Mouse (Mus musculus) MEL-GATA-1-ER (cell line): ENCODE measurements around the gene Pgf.
"Not testable (repeated sequence)": the region's sequence is repeated elsewhere in the genome, so short reads cannot be mapped to it uniquely, and the experiment has no call there.

Experiments
- DNase-seq: peaks from one replicate; pipeline ENCODE4 v3.0.0-alpha.2; 2012; ENCODE audit warnings: low read depth; ENCODE audit errors: extremely low read depth

The Pgf gene

GRCm38 (mm10) chr12:85158801-85159200 lies 18.8 kb downstream of the Pgf start:
- no peak for DNase-seq

DNA sequence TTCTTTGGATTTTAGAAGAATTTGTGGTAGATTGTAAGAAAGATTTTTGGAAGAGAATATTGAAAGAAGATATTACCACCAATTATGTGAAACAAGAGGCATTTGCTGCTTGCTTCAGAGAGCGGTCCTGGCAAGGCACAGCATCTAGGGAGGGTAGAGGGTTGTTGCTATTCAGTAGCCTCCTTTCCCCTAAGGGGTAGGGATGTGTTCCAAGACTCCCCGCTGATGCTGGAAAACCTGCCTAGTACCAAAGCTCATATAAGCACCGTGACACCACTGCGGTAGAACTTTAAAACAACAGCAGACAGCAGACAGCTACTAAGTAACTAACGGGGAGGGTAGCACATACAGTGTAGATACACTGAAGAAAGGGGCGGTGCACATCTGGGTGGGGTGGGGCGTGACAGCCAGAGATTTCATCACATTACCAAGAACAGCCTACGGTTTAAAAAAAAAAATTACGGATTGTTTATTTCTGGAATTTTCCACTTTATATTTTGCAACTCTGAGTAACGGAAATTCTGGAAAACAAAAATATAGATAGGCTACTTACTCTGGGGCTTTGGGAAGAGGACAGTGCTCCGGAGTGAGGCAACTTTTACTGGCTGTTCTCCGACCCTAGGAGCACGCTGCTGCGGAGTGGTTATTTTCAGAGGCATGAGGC lies 19.7 kb downstream of the Pgf start:
- DNase-seq: no peak

DNA sequence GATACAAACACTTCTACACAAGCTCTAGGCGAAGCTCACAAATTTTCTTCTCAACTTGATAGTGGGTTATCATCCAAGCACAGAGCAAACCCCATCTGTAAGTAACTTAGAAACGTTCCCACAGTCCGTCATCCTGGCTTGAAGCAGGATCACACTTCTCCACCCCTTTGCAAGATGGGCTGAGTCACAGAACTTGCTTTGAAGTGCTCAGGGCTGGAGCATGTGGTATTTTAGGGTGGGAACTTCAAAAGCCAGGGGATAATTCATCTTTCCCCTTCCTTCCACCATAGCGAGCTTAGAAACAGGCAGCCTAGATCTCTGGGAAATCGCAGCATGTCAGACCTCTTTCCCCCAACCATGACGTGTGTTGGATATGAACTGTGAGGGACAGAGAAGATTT lies 21.3 kb downstream of the Pgf start:
- no peak for DNase-seq

GRCm38 (mm10) chr12:85153011-85153410 lies 24.6 kb downstream of the Pgf start:
- no peak for DNase-seq

DNA sequence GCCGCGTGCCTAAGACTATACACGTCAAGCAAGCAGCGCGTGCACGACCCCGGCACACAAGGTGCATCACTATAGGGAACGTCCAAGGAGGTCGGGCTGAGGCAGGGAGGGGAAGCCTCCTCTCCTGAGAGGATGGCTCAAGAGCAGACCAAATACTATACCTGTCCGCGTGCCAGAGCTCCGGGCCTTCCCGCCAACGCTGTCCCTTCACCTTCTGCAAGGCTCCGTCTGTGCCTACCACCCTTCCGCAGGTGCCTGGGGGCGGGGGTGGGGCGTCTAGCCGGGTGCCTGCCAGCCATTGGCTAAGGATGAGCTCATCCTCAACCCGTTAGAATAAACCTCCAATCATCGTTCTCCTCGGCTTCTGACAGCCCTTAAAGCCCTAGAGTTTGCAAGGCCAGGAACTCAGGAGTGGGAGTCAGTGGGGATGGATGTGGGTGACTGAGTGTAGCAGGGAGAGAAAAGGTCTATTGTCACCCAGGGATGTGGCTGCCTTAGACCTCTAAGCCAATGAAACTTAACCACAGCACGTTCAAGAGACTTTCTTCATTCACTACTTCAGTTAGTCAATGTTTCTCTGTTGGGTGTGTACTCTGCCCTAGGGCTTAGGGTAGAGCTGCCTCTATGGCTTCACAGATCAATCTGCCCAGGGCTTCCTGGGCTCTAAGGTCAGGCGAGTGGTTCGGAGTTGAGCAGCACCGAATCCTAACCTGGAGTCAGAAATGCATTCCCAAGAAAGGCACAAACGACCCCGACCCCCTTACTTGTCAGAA lies 26.4 kb downstream of the Pgf start, which contains the start of gene Rps6kl1:
TSS of gene Rps6kl1 (minus strand) at position 263 of the 773 bp plus-strand sequence.
- peak; percentile 66 for DNase-seq

GRCm38 (mm10) chr12:85150321-85151001 lies 27.1 kb downstream of the Pgf start:
- no peak for DNase-seq

DNA sequence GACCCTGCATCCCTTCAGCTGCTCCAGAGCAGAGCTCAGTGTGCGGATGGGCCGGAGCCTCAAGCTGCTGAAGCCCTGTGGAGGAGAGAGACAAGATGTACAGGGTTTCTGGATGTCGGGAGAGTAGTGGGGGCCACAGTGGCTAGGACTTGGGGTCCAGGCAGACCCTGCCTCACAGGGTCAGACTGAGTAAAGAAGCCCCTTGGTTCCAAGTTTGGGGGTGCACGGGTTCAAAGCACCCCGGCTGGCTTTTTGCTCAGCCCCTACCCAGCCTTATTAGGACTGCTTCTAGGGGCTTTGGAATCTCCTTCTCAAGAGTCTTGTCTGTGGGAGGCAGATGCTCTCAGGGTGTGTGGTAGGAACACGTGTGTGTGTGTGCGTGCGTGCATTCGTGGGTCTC lies 30.7 kb downstream of the Pgf start:
- DNase-seq: no peak

DNA sequence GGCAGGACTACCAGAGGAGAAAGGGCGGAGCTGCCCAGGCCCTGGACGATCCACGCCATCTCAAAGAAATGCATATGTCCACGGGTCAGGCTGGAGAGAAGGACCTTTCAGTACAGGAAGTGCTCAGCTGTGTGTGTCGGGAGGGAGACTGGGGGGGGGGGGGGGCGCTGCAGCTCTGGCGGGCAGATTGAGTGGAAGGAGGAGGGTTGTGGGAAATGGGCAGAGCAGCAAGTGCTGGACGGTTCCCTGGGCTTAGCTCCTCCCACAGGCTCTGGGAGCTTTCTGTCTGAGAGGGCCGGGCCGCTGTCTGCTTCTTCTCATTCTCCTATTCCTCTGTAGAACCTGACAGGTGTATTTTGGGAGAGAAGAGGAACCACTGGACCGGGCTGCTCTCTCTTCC lies 31.2 kb downstream of the Pgf start:
- DNase-seq: no peak

DNA sequence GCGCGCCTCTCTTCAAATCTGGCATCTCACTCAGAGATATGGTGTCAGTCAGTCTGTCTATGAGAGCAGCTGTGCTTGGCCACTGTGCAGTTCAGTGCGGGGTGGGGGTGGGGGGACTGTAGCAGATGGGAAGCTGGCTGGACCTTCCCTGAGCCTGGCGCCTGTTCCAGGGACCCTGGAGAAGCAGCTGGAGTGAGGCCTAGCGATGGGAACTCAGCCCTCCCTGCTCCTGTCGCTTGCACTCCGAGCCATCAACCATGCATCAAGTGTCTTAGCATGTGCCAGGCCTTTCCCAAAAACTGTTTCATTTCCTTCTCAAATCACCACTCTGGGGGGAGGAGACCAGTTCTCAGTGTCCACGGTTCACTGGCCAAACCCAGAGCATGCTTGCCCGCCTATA lies 32.0 kb downstream of the Pgf start:
- DNase-seq: no peak

DNA sequence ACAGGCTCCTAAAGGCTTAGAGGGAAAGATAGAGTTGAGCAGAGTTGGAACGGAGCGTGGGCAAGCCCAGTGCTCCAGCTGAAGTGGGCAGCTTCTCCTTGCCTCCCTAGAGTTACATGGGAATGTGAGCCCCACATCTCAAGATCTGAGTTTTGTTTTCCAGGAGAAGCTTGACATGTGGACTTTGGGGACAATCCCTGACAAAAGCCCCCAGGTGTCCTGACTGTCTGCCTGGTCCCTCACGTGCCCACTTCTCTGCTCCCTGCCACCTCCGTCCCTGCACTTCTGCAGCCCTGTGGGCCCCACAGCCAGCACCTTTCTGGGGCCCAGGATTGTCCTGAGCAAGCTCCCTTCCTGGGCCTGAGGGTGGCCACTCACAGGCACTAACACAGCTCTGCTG lies 32.8 kb downstream of the Pgf start:
- no peak for DNase-seq

- DNase-seq: not testable (repeated sequence)
These were observed 33.3 kb downstream of the Pgf start for GRCm38 (mm10) chr12:85144276-85144675.

GRCm38 (mm10) chr12:85142803-85143202 lies 34.8 kb downstream of the Pgf start:
- peak; percentile 39 for DNase-seq

GRCm38 (mm10) chr12:85141096-85141495 lies 36.5 kb downstream of the Pgf start:
- no peak for DNase-seq

- DNase-seq: no peak
These were observed 37.4 kb downstream of the Pgf start for GRCm38 (mm10) chr12:85140036-85140701.

DNA sequence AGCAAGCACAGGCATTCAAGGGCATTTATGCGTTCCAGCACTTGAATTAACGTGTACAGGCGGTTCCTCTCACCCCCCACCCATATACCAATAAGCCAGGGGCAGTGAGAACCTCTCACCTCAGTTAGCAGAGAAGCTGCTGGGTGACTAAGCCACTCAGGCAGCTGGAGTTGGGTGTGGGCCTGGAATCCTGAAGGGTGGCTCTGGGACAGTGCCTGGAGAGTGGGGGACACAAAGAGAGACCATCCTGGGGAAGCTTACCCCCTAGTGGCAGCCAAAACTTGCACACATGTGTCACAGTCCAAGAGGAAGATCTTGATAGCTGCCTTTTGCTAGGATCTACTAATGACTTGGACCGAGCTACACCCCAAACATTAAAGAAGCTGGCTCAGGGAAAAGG lies 41.0 kb downstream of the Pgf start:
- DNase-seq: no peak

- no peak for DNase-seq
These were observed 41.8 kb downstream of the Pgf start for GRCm38 (mm10) chr12:85135513-85136470.

DNA sequence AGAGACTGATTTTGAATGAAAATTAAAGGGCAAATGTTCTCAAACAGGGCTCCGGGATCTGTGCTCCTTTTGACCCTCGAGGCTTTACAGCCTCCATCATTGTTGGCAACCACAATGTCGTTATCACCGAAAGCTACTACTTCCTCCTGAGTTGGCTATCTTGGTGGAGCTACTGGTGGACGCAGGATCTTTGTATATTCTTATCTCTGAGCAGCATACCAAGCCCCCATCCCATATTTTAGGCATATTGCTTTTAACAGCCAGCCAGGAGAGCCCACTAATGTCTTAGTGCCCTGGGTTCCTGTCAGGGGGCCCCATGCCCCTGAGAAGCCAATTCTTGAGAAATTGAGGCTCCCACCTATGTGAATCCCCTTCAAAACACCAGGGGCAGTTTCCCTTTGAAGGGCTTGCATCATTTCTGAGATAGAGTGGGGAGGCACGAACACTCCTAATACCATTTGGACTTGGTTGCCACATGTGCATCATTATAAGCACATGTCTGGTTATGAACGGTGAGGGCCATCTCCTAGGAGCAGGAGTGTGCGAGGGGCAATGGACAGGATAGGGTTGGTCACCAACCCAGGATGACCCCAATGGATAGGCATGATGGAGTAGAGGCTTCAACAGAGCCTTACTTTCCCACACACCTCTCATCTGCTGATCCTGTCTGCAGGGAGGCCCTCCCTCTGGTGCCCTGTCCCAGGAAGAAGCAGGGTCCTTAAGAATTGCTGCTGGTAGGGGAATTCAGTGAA lies 43.4 kb downstream of the Pgf start:
- no peak for DNase-seq

- no peak for DNase-seq
These were observed 46.2 kb downstream of the Pgf start for GRCm38 (mm10) chr12:85131361-85131760.

- no peak for DNase-seq
These were observed 48.1 kb downstream of the Pgf start for GRCm38 (mm10) chr12:85129426-85129978.
